Mouse (Mus musculus): Measurements from ENCODE around the gene Gins1. TPM values are rescaled to one million over a fixed set of nuclear protein-coding genes. Genes with fewer than 3 reads are reported as not detected.
"Not testable (repeated sequence)": the region's sequence is repeated elsewhere in the genome, so short reads cannot be mapped to it uniquely, and the experiment has no call there.

Gins1 gene
- polyA plus RNA-seq, 1 experiment from 2014 or later, result 9.1 TPM

GRCm38 (mm10) chr2:150929156-150929555 is 24.0 kb downstream of the Gins1 start:
- TF ChIP-seq CTCF (IDR thresholded peaks at IDR 0.05; ENCODE audit: low read depth), result no peak
- Histone ChIP-seq H3K4me2 (replicated peaks; ENCODE audit: low read depth) (no peak overlapping the region), H3K9me3 (ENCODE audit: control insufficient read depth) (no peaks in the 10 kb centered on the region), H3K4me3 (ENCODE audit: low read depth, low read length) (no peak overlapping the region), H3K27me3 (replicated peaks; ENCODE audit: control insufficient read depth, insufficient read depth, low read length) (no peaks in the 10 kb centered on the region), H3K9ac (ENCODE audit: low read depth, low read length) (no peak overlapping the region), H3K36me3 (ENCODE audit: control insufficient read depth, insufficient read depth) (no peaks in the 10 kb centered on the region), H3K4me1 (replicated peaks; ENCODE audit: control insufficient read depth, insufficient read depth, low read length) (no peaks in the 10 kb centered on the region), H3K27ac (ENCODE audit: low read depth, low read length) (no peak overlapping the region)
- WGBS, result 78% methylated on average over 6 of the region's 6 CpGs
- ATAC-seq, result no peak

DNA sequence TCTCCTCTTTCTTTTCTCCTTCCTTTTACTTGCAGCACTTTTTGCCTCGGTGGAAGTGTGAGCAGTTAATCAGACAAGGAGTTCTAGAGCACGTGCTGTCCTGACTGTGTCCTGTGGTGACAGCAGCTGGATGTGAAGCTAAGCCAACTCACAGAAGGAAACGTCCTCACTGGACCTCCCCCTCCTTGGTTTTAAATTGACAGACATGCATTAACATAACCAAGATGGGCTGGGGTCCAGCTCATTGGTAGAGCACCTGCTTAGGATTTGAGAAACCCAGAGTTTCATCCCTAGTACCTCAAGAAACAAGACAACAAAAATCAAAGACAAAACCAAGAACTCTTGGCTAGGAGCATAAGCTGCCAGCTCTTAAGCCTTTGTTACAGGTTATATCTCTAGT is 25.6 kb downstream of the Gins1 start:
- ATAC-seq, result no peak
- Histone ChIP-seq H3K36me3 (ENCODE audit: control insufficient read depth, insufficient read depth) (no peaks in the 10 kb centered on the region), H3K4me3 (ENCODE audit: low read depth, low read length) (no peak overlapping the region), H3K27ac (ENCODE audit: low read depth, low read length) (no peak overlapping the region), H3K27me3 (replicated peaks; ENCODE audit: control insufficient read depth, insufficient read depth, low read length) (no peaks in the 10 kb centered on the region), H3K9ac (ENCODE audit: low read depth, low read length) (no peak overlapping the region), H3K4me1 (replicated peaks; ENCODE audit: control insufficient read depth, insufficient read depth, low read length) (no peaks in the 10 kb centered on the region), H3K4me2 (replicated peaks; ENCODE audit: low read depth) (no peak overlapping the region), H3K9me3 (ENCODE audit: control insufficient read depth) (no peaks in the 10 kb centered on the region)
- no peak for TF ChIP-seq CTCF (IDR thresholded peaks at IDR 0.05; ENCODE audit: low read depth)
- 78% methylated on average over 3 of the region's 3 CpGs for WGBS

DNA sequence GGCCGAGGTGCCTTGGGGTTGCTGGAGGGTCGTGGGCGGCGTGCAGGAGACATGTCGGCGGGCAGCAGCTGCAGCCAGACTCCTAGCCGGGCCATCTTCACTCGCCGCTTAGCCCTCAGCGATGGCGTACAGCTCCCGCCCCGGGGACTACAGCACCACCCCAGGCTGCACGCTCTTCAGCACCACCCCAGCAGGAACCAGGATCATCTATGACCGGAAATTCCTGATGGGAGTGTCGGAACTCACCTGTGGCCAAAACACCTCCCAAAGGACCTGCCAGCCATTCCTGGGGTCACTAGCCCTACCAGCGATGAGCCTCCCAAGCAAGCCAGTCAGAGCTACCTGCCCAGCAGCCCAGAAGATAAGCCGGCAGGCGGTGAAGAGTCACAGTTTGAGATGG is 28.3 kb downstream of the Gins1 start:
- H3K4me2 ChIP-seq (replicated peaks; ENCODE audit: low read depth), result no peak overlapping the region
- ATAC-seq, result no peak
- no peak overlapping the region for H3K9ac ChIP-seq (ENCODE audit: low read depth, low read length)
- no peaks in the 10 kb centered on the region for H3K4me1 ChIP-seq (replicated peaks; ENCODE audit: control insufficient read depth, insufficient read depth, low read length)
- 83% methylated on average over 19 of the region's 19 CpGs for WGBS
- no peak overlapping the region for H3K4me3 ChIP-seq (ENCODE audit: low read depth, low read length)
- H3K27me3 ChIP-seq (replicated peaks; ENCODE audit: control insufficient read depth, insufficient read depth, low read length), result no peaks in the 10 kb centered on the region
- no peaks in the 10 kb centered on the region for H3K36me3 ChIP-seq (ENCODE audit: control insufficient read depth, insufficient read depth)
- TF ChIP-seq CTCF (IDR thresholded peaks at IDR 0.05; ENCODE audit: low read depth), result no peak
- no peak overlapping the region for H3K27ac ChIP-seq (ENCODE audit: low read depth, low read length)
- H3K9me3 ChIP-seq (ENCODE audit: control insufficient read depth), result no peaks in the 10 kb centered on the region

DNA sequence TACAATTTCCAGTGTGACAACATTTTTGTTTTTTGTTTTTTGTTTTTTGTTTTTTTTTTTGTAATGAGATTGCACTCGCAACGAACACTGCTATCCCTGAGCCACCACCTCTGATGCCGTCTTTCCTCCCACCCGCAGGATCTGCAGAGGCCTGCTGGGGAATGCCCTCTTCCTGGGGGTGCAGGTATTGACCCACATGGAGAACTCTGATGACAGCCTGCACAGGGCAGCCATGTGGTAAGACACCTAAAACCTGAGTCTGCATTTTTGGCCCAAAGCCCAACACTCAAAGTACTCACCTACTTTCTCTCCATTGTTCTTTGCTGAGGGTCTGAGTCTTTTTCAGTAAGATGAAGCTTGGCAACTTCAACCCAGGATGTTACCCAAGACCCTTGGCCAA is 29.5 kb downstream of the Gins1 start:
- no peak for TF ChIP-seq CTCF (IDR thresholded peaks at IDR 0.05; ENCODE audit: low read depth)
- WGBS, result 91% methylated on average over 4 of the region's 4 CpGs

DNA sequence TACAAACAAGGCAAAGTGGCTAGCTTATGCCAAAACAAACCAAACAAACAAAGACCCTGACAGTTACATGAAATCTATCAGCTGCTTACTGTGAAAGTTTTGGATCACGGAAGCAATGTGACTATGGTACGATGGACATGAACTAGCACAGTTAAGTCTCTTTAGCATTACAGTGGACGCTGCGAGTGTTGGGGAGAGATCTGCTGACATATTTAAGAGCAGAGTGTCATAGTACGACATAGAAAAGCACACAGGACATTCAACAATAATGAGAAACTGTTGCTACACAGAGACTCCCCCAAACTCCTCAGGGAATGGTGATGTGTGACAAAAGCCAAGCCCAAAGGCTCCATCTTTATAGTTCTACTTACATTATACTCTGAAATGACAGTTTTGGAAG is 38.8 kb downstream of the Gins1 start:
- TF ChIP-seq CTCF (IDR thresholded peaks at IDR 0.05; ENCODE audit: low read depth), result no peak
- no peak for ATAC-seq
- Histone ChIP-seq H3K27me3 (replicated peaks; ENCODE audit: control insufficient read depth, insufficient read depth, low read length) (no peaks in the 10 kb centered on the region), H3K4me1 (replicated peaks; ENCODE audit: control insufficient read depth, insufficient read depth, low read length) (no peaks in the 10 kb centered on the region), H3K36me3 (ENCODE audit: control insufficient read depth, insufficient read depth) (no peaks in the 10 kb centered on the region), H3K4me2 (replicated peaks; ENCODE audit: low read depth) (no peak overlapping the region), H3K27ac (ENCODE audit: low read depth, low read length) (no peak overlapping the region), H3K9me3 (ENCODE audit: control insufficient read depth) (no peaks in the 10 kb centered on the region), H3K9ac (ENCODE audit: low read depth, low read length) (no peak overlapping the region), H3K4me3 (ENCODE audit: low read depth, low read length) (no peak overlapping the region)
- 94% methylated on average over 5 of the region's 5 CpGs for WGBS

More for the DNA sequence above, 29.5 kb downstream of the Gins1 start:
- Histone ChIP-seq H3K27ac (ENCODE audit: low read depth, low read length) (no peak overlapping the region), H3K4me1 (replicated peaks; ENCODE audit: control insufficient read depth, insufficient read depth, low read length) (no peaks in the 10 kb centered on the region), H3K4me3 (ENCODE audit: low read depth, low read length) (no peak overlapping the region), H3K27me3 (replicated peaks; ENCODE audit: control insufficient read depth, insufficient read depth, low read length) (no peaks in the 10 kb centered on the region), H3K4me2 (replicated peaks; ENCODE audit: low read depth) (no peak overlapping the region), H3K36me3 (ENCODE audit: control insufficient read depth, insufficient read depth) (no peaks in the 10 kb centered on the region), H3K9ac (ENCODE audit: low read depth, low read length) (no peak overlapping the region), H3K9me3 (ENCODE audit: control insufficient read depth) (no peaks in the 10 kb centered on the region)
- ATAC-seq, result no peak

GRCm38 (mm10) chr2:150947341-150947740 is 42.1 kb downstream of the Gins1 start:
- H3K27ac ChIP-seq (ENCODE audit: low read depth, low read length); H3K27me3 ChIP-seq (replicated peaks; ENCODE audit: control insufficient read depth, insufficient read depth, low read length); ATAC-seq; H3K4me1 ChIP-seq (replicated peaks; ENCODE audit: control insufficient read depth, insufficient read depth, low read length); H3K36me3 ChIP-seq (ENCODE audit: control insufficient read depth, insufficient read depth); H3K4me3 ChIP-seq (ENCODE audit: low read depth, low read length); H3K9ac ChIP-seq (ENCODE audit: low read depth, low read length); H3K4me2 ChIP-seq (replicated peaks; ENCODE audit: low read depth); H3K9me3 ChIP-seq (ENCODE audit: control insufficient read depth): not testable (repeated sequence)
- 92% methylated on average over 5 of the region's 5 CpGs for WGBS

DNA sequence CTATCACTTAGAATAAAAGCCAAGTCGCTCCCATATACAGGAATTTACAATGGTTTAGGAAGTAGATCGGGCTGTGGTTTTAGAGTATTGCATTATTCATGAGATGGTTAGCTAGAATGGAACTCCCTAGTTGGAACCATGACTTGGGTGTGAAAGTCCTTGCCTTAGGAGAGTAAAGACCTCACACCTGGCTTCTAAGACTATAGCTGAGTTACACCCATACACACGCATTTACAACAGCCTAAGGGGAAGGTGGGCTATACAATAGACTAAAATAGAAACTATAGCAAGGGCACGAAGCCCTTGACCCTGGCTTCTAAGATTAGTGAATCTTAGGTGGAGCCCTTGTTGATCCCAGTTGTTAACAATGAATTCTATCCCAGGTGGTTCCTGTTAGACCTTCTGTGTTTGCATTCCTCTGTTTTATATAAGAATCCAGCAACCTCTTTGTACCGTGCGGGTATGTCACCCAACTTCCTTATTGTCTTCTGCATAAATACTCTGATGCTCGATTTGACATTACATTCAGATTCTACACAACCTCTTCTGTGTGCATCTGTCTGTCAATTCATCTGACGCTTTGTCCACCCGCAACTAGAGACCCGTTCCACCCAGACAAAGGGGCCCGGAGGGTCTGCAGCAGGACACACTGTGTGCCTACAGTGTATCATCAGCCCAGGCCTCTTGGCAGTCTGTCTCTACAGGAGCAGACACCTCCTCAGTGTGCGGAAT is 42.8 kb downstream of the Gins1 start:
- not testable (repeated sequence) for H3K4me3 ChIP-seq (ENCODE audit: low read depth, low read length); H3K9me3 ChIP-seq (ENCODE audit: control insufficient read depth); H3K4me1 ChIP-seq (replicated peaks; ENCODE audit: control insufficient read depth, insufficient read depth, low read length); H3K36me3 ChIP-seq (ENCODE audit: control insufficient read depth, insufficient read depth); H3K27me3 ChIP-seq (replicated peaks; ENCODE audit: control insufficient read depth, insufficient read depth, low read length); H3K4me2 ChIP-seq (replicated peaks; ENCODE audit: low read depth); ATAC-seq; H3K9ac ChIP-seq (ENCODE audit: low read depth, low read length); H3K27ac ChIP-seq (ENCODE audit: low read depth, low read length)
- WGBS, result 86% methylated on average over 12 of the region's 12 CpGs

All from intestine, postnatal 0 days (tissue).